Mouse (Mus musculus) retina, embryonic 14.5 days (tissue): ENCODE measurements at regions not wholly inside any gene's neighbourhood (a gene's known extent, or its start where the extent isn't known, plus 50 kb on each side); places are given as distances from the start of the nearest gene placed in this dataset.
A peak's percentile ranks its signal among the peaks of the same experiment; 100 is the strongest.

Experiments used
- DNase-seq: peaks from one replicate; pipeline ENCODE4 v3.0.0-alpha.2; 2015; ENCODE audit warnings: low spot score

- no peak for DNase-seq
Observed at GRCm38 (mm10) chr1:56453756-56454155, 183.5 kb downstream of the Hsfy2 start.

DNA sequence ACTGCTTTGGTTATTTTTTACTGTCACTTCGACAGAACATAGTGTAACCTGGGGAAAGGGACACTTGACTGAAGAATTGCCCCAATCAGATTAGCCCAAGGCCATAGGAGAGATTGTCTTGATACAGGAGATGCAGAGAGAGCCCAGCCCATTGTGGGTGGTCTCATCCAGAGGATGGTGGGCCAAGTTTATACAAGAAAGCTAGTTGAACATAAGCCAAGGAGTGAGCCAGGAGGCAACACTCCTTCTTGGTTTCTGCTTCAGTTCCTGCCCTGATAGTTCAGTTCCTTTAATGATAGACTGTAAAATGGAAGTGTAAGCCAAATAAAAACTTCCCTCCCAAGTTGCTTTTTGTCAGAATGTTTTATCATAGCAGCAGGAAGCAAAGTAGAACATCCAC, 194.4 kb downstream of the Hsfy2 start:
- DNase-seq: no peak

DNA sequence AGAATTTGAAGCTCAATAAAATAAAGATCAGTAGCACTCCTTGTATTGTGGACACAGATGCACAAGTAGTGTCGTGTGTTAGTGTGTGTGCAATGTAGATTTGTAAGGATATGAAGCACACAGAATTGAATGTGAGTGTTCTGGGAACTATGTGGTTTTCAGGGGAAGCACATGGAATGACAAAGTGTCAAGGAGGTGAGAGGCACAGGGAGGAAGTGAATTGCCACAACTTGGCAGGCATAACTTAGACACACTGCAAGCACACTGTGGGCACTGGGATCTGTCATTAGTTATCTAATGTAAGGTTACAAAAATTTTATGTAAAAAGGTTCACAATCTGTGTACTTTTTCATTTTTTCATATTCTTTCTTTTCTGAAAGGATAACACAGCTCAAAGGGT, 230.4 kb downstream of the Hsfy2 start:
- no peak for DNase-seq

DNA sequence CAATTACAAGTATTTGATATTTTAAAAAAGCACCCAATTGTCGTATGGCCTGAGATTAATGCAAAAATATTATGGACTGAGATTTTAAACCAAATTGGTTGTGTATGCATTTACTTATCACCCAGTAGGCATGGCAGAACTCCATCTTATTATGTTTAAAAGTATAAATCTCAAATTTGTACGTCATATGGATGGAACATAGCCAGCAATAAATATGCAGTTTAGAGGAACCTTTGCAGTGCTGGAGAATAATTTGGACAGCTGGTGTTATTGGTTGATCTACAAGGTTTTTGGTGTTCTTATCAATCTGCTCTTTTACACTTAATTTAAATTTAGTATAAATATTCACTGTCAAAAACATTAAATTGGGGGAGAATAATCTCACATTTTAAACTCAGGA, 233.9 kb downstream of the Hsfy2 start:
- DNase-seq: no peak

GRCm38 (mm10) chr1:56395832-56396231, 241.4 kb downstream of the Hsfy2 start:
- DNase-seq: no peak

DNA sequence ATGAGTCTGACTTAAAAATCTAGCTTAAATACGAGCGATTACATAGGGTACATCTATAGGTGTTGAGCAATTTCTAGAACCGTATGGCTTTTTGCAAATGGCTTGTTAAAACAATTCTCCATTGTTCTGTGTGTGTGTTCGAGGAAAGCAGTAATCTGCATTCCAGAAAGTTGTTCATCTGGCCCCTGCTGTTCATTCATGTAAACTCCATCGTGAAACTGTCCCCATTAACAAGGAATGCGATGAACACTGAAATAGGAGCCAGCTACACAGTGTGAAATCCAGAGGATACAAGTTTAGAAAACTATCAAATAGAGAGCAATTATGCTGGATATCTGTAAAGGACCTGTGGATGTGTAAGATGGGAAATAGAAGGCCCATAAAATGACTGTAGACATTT, 250.1 kb downstream of the Hsfy2 start:
- DNase-seq: peak; percentile 44

- DNase-seq: no peak
Observed at GRCm38 (mm10) chr1:56366319-56366718, 270.9 kb downstream of the Hsfy2 start.

DNA sequence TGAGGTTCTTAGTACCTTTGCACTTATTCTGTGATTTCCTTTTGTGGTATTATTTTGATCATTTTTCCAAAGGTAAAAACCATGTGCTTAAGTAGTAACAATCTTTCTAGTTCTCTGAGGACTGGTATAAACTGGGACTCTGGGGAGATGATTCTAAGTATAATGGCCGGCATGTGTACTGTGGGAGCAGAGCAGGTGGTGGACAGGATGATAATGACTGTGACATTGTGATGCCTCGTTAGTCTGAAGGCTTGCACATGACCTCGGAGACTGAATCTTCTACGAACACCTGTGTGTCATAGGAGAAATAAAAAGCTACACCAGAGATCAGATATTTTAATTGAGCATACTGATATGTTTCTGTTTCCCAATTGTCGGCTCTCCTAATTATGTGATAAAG, 276.4 kb downstream of the Hsfy2 start:
- peak; percentile 7 for DNase-seq

DNA sequence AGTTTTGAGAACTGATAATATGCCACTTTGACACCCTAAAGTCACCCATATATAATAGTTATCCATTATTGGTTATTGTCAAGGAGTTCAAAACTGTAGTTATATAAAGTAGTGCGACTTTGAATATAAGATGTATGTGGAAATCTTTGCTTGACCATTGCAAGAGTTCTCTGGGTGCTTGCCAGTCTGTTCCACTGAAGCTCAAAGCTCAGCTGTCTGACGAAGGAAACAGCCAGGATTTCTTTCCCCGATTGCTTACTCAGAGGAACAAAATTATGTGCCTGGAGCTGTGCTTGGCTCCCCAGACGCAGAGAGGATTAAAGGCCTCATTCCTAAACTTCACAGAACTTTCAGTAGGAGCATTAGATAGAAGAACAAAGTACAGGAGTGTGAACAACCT, 290.6 kb downstream of the Hsfy2 start:
- DNase-seq: no peak

DNA sequence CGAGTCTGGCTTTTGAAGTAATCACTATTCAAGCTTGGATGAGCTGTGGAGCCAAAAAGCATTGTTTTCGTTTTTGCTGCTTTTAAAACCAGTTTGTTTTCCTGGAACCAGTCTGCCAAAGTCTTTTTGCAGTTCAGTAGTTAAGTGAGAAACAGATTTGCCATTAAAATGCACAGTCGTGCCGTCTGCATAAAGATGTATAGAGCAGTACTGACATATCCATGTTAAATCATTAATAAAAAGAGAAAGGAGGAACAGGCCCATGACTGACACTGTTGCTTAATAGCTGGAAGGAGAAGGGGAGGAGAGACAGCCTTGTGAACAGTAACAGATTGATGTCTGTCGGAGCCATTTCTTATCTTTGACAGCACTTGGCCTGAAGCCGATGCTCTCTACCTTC, 292.3 kb downstream of the Hsfy2 start:
- DNase-seq: no peak

DNA sequence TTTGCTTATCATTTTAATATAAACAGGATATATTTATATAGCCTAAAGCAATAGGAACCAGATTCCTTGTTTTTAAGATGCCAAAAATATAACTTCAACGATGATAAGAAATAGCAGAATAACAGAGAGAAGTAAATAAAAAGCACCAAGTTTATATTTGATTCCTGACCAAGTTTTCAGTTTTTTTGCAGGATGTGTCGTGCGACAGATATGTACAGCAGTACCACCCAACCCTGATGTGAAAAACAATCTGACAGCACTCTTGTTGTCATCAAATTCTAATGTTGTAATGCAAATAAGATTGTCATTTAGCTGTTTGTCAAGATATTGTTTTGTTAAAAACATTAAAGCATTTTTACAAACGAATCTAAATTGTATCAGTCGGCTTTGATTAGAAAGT, 309.9 kb downstream of the Hsfy2 start:
- DNase-seq: no peak

DNA sequence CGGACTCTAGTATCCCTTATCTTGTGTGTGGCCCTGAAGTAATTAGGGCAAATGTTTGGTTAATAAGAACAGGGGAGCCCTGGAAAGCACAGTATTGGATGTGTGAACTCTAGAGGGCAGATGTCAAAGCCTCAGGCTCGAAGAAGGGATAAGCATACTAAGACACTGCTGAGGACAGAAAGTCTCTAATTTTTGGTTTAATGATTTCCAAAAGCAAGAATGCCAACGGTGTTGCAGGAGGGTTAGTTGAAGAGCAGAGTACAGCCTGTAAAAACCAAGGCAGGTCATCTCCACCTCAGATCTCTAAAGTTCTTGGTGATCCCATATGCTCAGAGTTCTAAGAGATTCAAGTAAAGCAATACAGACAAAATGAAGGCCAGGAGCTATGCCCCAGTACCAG, 328.6 kb downstream of the Hsfy2 start:
- DNase-seq: no peak

DNA sequence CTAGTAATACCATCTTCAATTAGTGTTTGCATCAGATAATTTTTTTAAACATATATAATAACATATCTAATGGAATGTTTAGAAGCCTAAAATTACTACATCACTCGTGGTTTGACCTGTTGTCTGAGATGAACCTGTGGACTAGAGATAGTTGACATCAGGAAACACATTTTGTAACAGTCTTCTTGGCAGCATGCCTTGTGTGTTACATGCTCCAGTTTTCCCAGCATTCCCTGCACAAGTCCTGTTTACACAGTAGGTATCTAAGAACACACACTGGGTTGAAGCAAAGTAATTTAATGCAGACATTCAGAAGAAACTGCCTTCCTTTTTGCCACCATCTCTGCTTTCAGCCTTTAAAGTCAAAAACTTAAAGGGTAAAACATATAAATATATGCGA, 342.8 kb downstream of the Hsfy2 start:
- no peak for DNase-seq

DNA sequence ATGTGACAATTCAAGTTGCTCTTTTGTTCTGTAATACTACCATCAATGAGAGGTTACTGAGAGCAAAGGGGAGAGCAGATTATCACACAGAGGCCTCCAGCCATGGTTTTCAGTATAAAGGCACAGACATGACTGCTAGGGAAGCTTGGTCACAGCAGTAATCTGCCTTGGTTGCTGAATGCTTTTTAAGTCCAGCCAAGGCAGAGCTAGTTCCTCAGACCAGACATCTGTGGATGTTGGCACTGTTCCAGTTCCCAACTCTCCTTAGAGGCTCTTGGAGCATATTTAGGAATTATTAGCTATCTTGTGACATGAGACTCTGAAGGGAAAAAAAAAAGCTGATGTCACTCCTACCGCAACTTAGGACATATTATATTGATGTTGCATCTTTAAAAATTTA, 347.5 kb downstream of the Hsfy2 start:
- no peak for DNase-seq

GRCm38 (mm10) chr1:56286386-56287045, 350.7 kb downstream of the Hsfy2 start:
- no peak for DNase-seq

DNA sequence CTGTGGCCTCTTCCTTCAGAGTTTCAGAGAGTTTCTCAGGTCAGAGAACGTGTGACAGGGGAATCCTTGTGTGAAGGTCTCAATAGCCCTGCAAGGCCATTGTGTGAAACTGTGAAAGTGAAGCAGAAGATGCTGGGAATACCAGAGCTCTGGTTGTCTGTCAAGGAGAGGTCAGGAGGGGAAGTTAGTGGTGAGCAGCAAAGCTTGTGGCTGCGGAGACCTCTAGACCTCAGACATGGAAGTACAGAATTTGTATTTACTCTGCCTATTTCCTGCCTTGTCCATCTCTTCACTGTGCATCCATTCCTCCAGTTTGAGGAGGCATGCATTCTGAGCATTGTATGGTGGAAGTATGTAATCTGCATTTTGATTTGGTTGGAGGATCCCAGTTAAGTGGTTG, 375.5 kb downstream of the Hsfy2 start:
- no peak for DNase-seq

DNA sequence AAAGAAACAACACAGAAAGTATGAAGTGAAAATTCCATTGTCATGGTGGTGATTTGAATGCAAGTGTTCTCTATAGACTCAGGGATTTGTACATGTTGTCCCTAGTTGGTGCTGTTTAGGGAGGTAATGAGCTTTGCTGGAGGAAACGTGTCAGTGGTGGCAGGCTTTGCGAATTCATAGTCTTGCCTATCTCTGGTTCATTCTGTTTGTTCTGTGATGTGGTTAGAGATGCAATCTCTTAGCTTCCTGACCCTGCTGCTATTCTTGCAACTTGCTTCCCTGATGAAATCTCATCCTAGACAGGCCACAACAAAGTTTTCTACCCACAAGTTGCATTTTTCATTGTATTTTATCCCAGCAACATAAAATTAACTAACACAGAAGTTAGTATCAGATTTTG, 376.5 kb downstream of the Hsfy2 start:
- DNase-seq: no peak

- DNase-seq: no peak
Observed at GRCm38 (mm10) chr1:56256839-56257490, 380.3 kb downstream of the Hsfy2 start.

DNA sequence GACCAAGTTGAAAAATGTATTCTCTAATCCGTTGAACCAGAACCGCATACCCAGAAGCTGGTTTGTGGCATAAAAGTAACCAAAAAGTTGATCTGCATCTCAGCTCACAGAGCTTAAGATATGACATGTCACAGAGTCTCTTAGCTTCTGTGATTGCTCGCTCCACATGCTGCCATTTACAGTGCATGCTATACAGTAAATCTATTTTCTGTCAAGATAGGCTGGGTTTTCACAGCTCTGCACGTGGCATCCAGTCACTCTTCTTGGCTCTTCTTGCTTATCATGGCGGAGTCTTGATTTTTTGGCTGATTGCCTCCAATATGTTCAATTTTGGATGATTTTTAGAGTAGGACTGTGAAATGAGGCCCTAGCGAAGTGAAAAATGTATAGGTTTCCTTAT, 397.5 kb downstream of the Hsfy2 start:
- DNase-seq: no peak

GRCm38 (mm10) chr1:56226314-56227008, 410.8 kb downstream of the Hsfy2 start:
- no peak for DNase-seq

DNA sequence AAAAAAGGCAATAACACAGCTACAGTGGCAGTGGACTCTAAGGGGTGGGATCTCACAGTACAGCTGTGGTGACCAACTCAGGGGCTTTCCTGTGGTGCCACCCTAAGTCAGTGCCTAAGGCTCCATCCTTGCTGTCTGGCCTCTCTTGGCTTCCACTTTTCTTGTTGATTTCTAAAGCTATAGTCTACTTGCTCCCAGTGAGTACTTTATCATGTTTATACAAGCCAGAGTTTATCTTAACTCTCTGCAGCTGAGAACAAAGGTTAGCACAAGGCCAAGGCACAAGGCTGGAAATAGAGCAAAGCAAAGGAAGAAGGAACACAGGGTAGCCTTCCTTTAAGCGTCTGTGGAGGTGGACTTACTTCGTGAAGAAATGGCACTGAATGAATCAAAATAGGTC, 417.5 kb downstream of the Hsfy2 start:
- no peak for DNase-seq

- no peak for DNase-seq
Observed at GRCm38 (mm10) chr1:56210712-56211371, 426.4 kb downstream of the Hsfy2 start.
